Mouse (Mus musculus): ENCODE measurements around the gene Xpa. TPM values are rescaled to one million over a fixed set of nuclear protein-coding genes. Genes with fewer than 3 reads are reported as not detected.

The Xpa gene
- polyA plus RNA-seq, 1 experiment = 23.7 TPM

DNA sequence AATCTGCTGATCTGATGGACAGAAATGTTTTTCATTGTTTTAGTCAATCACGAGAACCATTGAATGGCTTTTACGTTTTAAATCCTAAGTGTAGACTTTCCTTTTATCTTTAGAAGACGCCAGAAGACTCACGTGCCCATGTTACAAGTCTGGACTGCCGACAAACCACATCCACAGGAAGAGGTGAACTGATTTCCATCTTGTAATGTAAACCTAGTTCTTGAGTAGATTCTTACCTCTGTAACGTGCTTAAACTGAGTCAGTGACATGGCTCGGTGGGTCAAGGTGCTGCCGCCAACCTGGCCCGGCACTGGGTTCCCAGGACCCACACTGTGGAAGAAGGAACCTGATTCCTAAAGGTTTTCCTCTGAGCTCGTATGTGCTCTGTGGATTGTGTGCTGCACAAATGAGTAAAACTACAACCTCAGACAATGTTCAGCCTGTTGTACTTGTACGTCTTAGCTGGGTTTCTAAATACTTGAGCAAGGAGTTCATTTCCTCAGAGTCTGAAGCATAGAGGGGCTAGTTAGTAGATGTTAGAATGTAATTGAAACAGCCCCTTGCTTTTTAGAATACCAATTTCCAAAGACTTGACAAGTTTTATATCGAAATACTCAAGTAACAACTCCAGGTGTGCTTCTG is 44.1 kb downstream of the Xpa start:
- DNase-seq (ENCODE audit: extremely low spot score in 1 of 2, low spot score in 1 of 2) = no peak

DNA sequence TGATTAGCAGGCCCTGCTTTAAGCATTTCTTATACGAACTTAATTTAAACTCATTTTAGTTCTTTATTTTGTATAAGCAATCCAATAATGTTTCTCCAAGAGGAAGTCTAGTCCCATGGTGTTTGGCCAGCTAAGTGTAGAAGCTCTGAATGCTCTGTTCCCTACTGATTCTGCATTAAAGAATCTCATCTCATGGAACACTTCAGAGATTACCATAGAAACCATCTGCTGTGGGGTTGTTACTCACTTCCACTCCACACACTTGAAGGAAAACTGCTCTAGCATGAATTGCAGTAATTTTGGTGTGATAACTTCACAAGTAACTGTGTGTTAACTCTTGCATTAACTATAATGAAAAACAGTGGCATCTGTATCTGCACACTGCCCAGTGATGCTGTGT is 49.2 kb downstream of the Xpa start:
- DNase-seq (ENCODE audit: extremely low spot score in 1 of 2, low spot score in 1 of 2) = peak in 1 of 2 experiments; percentile 42

GRCm38 (mm10) chr4:46144323-46144722 is 51.8 kb downstream of the Xpa start:
- DNase-seq (ENCODE audit: extremely low spot score in 1 of 2, low spot score in 1 of 2) = no peak

DNA sequence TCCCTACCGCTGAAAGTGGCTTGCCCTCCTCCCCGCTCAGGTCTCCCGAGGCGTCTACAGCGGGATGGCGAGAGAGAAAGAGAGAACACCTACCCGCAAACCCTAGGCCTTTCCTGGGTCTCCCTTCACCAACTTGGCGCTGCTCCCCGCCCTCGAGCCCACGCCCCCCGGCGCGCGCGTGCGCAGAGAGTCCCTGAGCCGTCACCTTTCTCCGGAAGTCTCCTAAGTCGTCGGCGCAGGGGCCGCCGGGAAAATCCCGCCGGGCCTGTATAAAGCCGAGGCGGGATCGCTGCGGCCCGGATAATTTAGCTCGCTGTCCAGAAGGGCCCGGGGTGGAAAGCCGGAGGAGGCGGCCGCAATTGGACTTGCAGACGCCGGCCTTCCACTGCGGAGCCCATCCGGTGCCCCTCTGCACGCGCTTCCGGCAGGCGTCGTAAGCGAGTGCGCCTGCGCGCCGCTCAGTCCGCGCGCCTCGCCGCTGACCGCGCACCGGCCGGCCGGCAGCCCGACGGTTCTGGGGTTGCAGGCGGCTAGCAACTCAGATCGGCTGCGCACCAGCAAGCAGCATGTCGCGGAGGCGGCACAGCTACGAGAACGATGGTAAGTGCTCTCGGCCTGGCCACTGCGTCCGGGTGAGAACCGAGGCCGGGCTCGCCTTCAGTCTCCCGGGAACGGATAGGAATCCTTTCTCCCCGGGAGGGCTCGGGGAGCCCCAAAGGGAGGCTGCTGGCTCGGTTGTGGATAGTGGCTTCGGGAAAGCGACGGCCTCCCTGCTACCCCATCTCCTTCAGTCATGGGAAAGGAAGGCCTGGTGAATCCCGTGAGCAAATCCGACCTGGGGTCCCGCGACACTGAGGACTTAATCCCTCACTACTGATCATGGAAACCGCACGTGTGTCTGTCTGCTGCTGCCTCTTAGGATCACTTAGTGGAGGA is 57.6 kb downstream of the Xpa start, which contains the start of the genes Ncbp1 and Tstd2:
Gene Ncbp1, plus strand, starts transcription at position 327 of the 936 bp plus-strand sequence.
Gene Tstd2, minus strand, starts transcription at position 408 of the 936 bp plus-strand sequence.
- peak; percentile 65 to 92 for DNase-seq (ENCODE audit: extremely low spot score in 1 of 2, low spot score in 1 of 2)

DNA sequence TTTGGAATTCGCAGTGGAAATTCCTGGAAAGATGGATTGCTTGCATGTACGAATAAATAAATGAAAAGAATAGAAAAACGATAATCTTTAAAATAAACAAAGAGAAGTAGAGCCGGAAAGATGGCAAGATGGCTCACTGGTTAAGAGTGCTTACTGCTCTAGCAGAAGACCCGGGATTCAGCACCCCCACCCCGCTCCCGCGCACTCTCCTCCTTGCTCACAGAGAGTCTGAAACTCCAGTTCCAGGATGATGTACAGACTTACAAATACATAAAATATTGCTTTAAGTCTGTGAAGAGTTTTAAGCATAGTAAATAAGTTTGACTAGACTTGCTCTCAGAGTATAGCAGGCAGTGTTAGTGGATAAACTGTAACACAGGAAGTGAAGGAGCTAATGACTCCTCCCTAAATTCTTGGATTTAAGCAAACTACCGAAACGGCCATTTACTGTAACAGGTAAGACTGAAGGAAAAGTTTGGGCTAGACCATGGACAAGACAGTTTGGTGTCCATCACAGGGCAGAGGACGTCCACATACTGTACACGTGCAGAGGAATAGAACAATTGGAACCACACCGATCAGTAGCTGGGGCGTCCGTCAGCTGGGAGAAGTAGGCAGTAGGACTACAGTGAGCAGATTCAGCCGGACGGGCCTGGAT is 58.4 kb downstream of the Xpa start:
- DNase-seq (ENCODE audit: extremely low spot score in 1 of 2, low spot score in 1 of 2) = no peak

- DNase-seq (ENCODE audit: extremely low spot score in 1 of 2, low spot score in 1 of 2) = no peak
These were observed 64.3 kb downstream of the Xpa start for GRCm38 (mm10) chr4:46131791-46132190.

- peak in 1 of 2 experiments; percentile 63 for DNase-seq (ENCODE audit: extremely low spot score in 1 of 2, low spot score in 1 of 2)
These were observed 65.9 kb downstream of the Xpa start for GRCm38 (mm10) chr4:46130221-46130620.

GRCm38 (mm10) chr4:46129311-46130004 is 66.7 kb downstream of the Xpa start:
- no peak for DNase-seq (ENCODE audit: extremely low spot score in 1 of 2, low spot score in 1 of 2)

- peak; percentile 46 to 91 for DNase-seq (ENCODE audit: extremely low spot score in 1 of 2, low spot score in 1 of 2)
These were observed 69.6 kb downstream of the Xpa start for GRCm38 (mm10) chr4:46126541-46126940.

GRCm38 (mm10) chr4:46123358-46123757 is 72.8 kb downstream of the Xpa start:
- DNase-seq (ENCODE audit: extremely low spot score in 1 of 2, low spot score in 1 of 2) = no peak

DNA sequence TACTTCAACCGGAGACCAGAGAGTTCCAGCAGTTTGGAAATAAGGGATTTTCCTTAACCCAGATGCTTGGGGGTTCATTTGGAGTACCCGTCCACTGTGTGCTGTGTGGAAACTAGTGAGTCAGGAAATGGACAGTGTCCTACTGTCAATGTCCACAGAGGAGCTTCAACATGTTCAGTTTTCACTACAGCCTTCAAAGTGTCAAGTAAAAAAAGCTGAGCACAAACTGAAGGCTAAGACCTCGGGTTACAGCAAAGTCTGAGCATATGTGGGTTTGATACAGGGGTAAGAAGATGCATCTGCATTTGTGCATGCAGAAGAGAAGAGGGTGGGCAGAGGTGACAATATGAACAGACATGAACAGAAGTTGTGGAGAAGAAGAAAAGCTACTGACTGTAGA is 75.3 kb downstream of the Xpa start:
- DNase-seq (ENCODE audit: extremely low spot score in 1 of 2, low spot score in 1 of 2) = no peak

GRCm38 (mm10) chr4:46119514-46120094 is 76.5 kb downstream of the Xpa start:
- DNase-seq (ENCODE audit: extremely low spot score in 1 of 2, low spot score in 1 of 2) = no peak

- DNase-seq (ENCODE audit: extremely low spot score in 1 of 2, low spot score in 1 of 2) = no peak
These were observed 78.6 kb downstream of the Xpa start for GRCm38 (mm10) chr4:46117536-46117935.

GRCm38 (mm10) chr4:46116544-46117175 is 79.5 kb downstream of the Xpa start:
- no peak for DNase-seq (ENCODE audit: extremely low spot score in 1 of 2, low spot score in 1 of 2)

DNA sequence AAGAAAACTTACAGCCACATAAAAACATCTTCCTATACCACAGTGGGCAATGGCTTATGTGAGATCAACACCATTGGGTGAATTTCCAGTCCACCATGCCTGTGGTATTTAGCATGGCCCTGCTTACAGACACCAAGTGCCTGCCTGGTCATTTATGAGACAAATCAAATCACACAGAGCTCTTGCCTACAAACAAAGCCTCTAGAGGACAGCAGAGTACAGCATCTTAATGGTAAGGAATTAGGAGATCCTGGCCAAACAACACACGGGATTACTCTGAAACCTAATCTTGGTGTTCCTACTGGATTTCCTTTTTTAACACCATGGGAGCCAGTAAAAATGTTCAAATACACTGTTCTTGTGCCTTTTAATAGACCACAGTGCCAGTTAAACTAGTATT is 80.8 kb downstream of the Xpa start:
- DNase-seq (ENCODE audit: extremely low spot score in 1 of 2, low spot score in 1 of 2) = no peak

GRCm38 (mm10) chr4:46111361-46111760 is 84.8 kb downstream of the Xpa start:
- no peak for DNase-seq (ENCODE audit: extremely low spot score in 1 of 2, low spot score in 1 of 2)

DNA sequence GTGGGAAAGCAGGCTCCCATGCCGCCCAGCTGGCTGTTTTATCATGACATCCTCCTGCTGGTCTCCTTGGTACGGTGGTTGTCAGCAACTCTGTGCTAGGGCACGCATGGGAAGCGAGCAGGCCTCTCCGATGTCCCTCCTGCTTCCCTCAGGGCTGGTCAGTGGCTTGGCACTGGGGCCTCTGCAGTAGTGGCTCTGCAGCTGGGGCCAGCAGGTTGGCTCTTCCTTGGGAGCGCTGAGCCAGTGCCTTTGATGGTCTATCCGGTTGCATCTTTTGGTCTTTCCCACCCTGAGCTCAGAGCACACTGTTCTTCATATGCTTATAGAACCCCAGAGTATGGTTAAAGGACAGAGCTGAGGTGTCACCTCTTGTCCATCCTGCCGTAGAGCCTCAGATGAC is 86.0 kb downstream of the Xpa start:
- no peak for DNase-seq (ENCODE audit: extremely low spot score in 1 of 2, low spot score in 1 of 2)

Measured in frontal cortex, adult 2 months (tissue).